Comparison of ENCODE assay signal across 29 mouse cellular contexts in the genomic region with DNA sequence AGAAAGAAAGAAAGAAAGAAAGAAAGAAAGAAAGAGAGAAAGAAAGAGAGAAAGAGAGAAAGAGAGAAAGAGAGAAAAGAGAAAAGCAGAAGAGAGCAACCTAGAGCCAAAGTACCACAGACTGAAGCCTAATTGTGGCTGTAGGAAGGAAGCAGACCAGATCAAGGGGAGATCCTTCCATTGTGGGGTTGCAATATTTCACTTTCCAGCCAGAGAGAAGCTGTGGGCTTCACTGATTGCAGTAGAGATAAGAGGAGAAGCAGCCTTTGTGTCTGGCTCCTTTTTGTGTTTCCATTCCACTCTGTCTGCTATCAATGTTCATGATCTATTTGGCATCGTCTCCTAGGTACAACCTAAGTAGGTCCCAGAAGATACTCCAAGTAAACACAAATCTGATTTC.
"Had no signal": no experiment of that assay in that cellular context is flagged by ENCODE, and none has a peak within 500 bp of the region (broad histone marks: within the 10 kb centered on the region; RNA-seq: fewer than 3 reads in every experiment).

No protein-coding gene starts in this region.

- H3K27me3 ChIP-seq: embryonic facial prominence, embryonic 12.5 days; embryonic facial prominence, embryonic 13.5 days; embryonic facial prominence, embryonic 15.5 days; forebrain, embryonic 12.5 days; forebrain, embryonic 13.5 days; forebrain, embryonic 15.5 days had no signal

- H3K36me3 ChIP-seq: embryonic facial prominence, embryonic 10.5 days; embryonic facial prominence, embryonic 12.5 days; embryonic facial prominence, embryonic 13.5 days; embryonic facial prominence, embryonic 15.5 days; forebrain, embryonic 10.5 days; forebrain, embryonic 12.5 days; forebrain, embryonic 15.5 days; heart, embryonic 10.5 days had no signal

- H3K4me1 ChIP-seq: embryonic facial prominence, embryonic 10.5 days; embryonic facial prominence, embryonic 12.5 days; embryonic facial prominence, embryonic 15.5 days had no signal

- ATAC-seq: forebrain, embryonic 13.5 days; forebrain, embryonic 15.5 days; forebrain, embryonic 16.5 days; forebrain, postnatal 0 days had no signal

- H3K4me2 ChIP-seq: embryonic facial prominence, embryonic 12.5 days; embryonic facial prominence, embryonic 13.5 days; embryonic facial prominence, embryonic 15.5 days; forebrain, embryonic 12.5 days; forebrain, embryonic 13.5 days; forebrain, embryonic 15.5 days; heart, embryonic 11.5 days had no signal

- H3K9me3 ChIP-seq: embryonic facial prominence, embryonic 10.5 days; embryonic facial prominence, embryonic 12.5 days; embryonic facial prominence, embryonic 13.5 days; embryonic facial prominence, embryonic 15.5 days; forebrain, embryonic 10.5 days; forebrain, embryonic 12.5 days; forebrain, embryonic 13.5 days; forebrain, embryonic 15.5 days; heart, embryonic 10.5 days had no signal

- H3K9ac ChIP-seq: embryonic facial prominence, embryonic 12.5 days; embryonic facial prominence, embryonic 13.5 days; embryonic facial prominence, embryonic 15.5 days; forebrain, embryonic 12.5 days; forebrain, embryonic 13.5 days; forebrain, embryonic 15.5 days; forebrain, postnatal 0 days had no signal

- H3K4me3 ChIP-seq: embryonic facial prominence, embryonic 10.5 days; embryonic facial prominence, embryonic 12.5 days; embryonic facial prominence, embryonic 13.5 days; embryonic facial prominence, embryonic 15.5 days; erythroblast, embryonic 14.5 days; forebrain, embryonic 10.5 days; forebrain, embryonic 12.5 days; forebrain, embryonic 13.5 days; forebrain, embryonic 15.5 days; gastrocnemius, adult 2 months; heart, adult 2 months; heart, embryonic 10.5 days had no signal

- H3K27ac ChIP-seq: embryonic facial prominence, embryonic 10.5 days; embryonic facial prominence, embryonic 12.5 days; embryonic facial prominence, embryonic 13.5 days; embryonic facial prominence, embryonic 15.5 days; forebrain, embryonic 10.5 days; forebrain, embryonic 12.5 days; forebrain, embryonic 13.5 days; forebrain, embryonic 15.5 days; gastrocnemius, adult 2 months; heart, adult 2 months; heart, embryonic 10.5 days had no signal

- DNase-seq: cerebellum, adult 8-10 months; cerebellum, adult 9-10 months; cerebellum, adult 9-11 months; cerebellum, postnatal 10 days; cerebellum, postnatal 14 days; cerebellum, postnatal 25 days; cerebellum, postnatal 36 days; embryo, embryonic 11 days; forebrain, postnatal 0 days; gastrocnemius, adult 2 months; gastrocnemius, postnatal 10 days; gastrocnemius, postnatal 14 days; gastrocnemius, postnatal 25 days; gastrocnemius, postnatal 36 days; heart, adult 11 months; heart, adult 18-20 months; heart, adult 2 months had no signal
